Mouse (Mus musculus) CD8-positive naive resting alpha-beta T cell, adult 2 months (primary cell): Measurements from ENCODE around the gene Slit1.

Source experiments
- DNase-seq, 2 experiments: peaks; one replicate each; pipeline ENCODE4 v3.0.0; 2022; ENCODE audit warnings: low read depth in 2 of 2, low spot score in 2 of 2

Slit1 gene

GRCm38 (mm10) chr19:41724831-41725470 lies 18.5 kb downstream of the Slit1 start:
- DNase-seq, result no peak

DNA sequence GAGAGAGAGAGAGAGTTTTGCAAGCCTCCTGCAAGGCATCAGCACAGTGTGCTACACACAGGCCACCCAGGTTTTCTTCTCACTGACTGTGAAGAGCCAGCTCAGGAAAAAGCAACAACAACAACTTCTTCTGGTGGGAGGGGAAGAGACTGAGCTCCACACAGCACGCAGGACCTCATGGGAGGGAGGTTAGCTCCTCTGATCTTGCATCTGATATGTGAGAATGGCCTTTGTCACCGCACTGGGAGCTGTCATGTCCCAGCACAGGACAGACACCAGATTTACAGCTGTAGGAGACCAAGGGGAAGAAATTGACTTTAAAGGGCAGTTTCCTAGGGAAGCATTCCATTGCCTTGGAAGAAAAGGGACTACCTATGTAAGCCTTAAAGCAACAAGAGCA lies 20.1 kb downstream of the Slit1 start:
- no peak for DNase-seq

- DNase-seq, result no peak
These were observed 24.0 kb downstream of the Slit1 start for GRCm38 (mm10) chr19:41719436-41719835.

GRCm38 (mm10) chr19:41716233-41717218 lies 26.9 kb downstream of the Slit1 start:
- no peak for DNase-seq

GRCm38 (mm10) chr19:41714431-41714917 lies 29.0 kb downstream of the Slit1 start:
- no peak for DNase-seq

- no peak for DNase-seq
These were observed 30.6 kb downstream of the Slit1 start for GRCm38 (mm10) chr19:41712829-41713228.

- DNase-seq, result no peak
These were observed 31.8 kb downstream of the Slit1 start for GRCm38 (mm10) chr19:41711665-41712064.

DNA sequence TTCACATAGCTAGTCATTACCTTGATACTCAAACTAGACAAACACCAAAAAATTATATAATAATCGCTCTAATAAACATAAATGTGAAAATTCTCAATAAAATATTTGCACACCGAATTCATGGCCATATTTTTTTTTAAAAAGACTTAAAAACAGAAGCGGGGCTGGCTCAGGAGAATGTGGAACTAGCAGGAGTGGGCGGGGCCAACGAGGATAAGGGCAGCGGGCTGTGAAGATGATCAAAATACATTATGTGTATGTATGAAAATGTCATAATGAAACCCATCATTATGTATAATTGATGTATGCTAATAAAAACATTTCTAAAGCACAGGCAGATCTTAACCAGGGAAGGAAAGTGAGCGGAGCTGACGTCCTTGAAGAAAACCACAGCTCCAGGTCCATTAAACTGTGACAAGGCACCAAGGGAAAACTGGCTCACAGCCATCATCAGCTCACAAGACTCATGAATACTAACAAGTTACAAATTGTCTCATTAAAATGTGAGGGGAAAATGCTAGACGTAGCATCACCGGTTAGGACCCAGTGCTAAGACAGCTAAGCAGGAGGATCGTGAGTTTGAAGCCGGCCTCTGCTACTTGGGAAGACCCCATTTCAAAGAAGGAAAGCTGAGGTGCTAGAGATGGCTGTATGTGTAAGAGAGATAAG lies 33.8 kb downstream of the Slit1 start:
- DNase-seq, result no peak

- DNase-seq, result no peak
These were observed 35.6 kb downstream of the Slit1 start for GRCm38 (mm10) chr19:41707850-41708249.

DNA sequence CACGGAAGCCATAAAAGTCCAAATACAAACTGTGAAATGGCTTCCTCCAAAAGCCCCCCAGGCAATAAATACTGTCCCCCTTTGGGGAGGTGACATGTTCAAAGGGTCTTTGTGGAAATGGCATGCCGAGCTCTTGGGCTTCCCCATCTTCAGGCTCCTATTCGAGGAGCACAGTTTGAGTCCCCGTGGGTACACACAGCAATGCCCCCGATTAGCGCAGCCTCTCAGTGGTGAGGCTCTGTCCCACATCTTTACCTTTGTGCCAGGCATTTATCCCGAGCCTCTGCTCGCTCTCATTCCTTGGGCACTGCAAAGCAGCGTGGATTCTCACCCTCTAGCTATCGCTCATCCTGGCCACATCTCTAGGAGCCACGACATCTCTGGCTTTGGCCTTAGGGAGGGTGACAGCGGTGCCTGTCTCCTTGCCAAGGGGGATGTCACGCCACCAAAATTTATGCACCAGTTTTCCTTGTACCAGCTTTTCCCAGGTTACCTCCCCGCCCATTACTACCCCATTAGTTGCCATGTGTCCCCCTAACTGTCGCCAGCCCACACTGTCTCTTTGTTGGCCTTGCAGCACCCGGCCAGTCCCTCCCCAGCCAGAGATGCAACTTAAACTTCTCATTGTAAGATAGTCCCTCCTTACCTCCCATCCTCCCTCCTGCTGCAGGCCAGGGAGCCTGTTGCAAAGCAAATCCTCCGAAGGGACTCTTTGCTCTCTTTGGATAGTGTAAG lies 37.2 kb downstream of the Slit1 start:
- no peak for DNase-seq

GRCm38 (mm10) chr19:41705416-41705815 lies 38.0 kb downstream of the Slit1 start:
- no peak for DNase-seq

DNA sequence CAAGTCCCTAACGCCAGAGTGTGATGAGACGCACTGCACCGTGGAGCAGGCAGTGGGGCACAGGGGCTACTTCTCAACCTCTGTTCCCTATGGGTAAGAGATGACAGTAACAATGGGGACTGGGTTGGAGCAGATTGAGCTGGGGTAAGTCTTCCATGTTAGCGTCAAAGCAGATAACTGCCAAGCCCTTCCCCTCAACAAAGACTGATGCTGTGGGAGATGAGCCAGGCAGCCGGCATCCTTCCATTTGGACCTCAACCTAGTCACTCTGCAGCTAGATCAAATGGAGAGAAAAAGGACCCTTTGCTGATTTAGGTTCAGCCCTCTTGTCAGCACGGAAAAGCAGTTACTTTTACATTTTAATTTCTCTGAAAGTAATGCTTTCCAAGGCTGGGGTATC lies 40.8 kb downstream of the Slit1 start:
- DNase-seq, result no peak

DNA sequence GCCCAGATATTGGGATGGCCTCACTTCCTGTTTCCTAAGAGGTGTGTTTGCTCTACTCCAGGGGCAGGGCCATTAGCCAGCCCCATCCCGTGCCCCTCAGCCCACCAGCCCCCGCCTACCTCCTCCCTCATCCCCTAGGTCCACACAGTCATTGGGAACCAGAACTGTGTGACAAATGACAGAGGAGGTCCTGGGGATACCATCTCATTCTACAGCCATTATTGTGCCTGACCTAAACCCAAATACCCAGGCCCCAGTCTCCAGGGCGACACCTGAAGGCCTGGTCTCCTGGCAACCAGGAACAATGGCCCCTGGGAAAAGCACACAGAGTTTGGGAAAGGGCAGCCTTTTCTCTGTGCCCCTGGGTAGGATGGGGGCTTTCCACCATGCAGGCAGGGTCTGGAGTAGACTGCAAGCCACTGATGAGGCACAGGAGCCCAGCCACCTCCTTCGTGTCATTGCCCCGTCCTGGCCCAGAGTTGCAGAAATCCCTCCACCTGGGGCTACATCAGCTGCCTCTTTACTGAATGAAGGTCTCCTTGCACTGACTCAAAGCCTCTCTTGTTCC lies 44.5 kb downstream of the Slit1 start:
- no peak for DNase-seq

- no peak for DNase-seq
These were observed 45.5 kb downstream of the Slit1 start for GRCm38 (mm10) chr19:41697807-41698515.

- DNase-seq, result no peak
These were observed 46.2 kb downstream of the Slit1 start for GRCm38 (mm10) chr19:41697111-41697806.

- DNase-seq, result no peak
These were observed 47.0 kb downstream of the Slit1 start for GRCm38 (mm10) chr19:41696443-41696842.

DNA sequence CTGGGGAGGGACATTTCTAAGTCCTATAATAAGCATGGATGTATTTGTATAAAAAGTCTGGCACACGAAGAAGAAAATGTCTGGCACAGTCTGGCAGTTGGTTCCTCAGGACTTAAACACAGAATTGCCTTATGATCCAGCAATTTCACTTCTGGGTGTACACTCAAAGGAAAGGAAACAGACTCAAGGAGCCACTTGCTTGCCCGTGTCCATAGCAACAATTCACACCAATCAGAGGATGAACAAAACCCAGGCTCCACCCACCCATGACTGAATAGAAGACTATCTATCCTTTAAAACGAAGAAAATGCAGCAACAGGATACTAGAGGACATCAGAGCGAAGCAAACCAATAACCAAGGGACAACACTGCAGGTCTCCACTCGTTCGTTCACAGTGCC lies 48.4 kb downstream of the Slit1 start:
- no peak for DNase-seq

DNA sequence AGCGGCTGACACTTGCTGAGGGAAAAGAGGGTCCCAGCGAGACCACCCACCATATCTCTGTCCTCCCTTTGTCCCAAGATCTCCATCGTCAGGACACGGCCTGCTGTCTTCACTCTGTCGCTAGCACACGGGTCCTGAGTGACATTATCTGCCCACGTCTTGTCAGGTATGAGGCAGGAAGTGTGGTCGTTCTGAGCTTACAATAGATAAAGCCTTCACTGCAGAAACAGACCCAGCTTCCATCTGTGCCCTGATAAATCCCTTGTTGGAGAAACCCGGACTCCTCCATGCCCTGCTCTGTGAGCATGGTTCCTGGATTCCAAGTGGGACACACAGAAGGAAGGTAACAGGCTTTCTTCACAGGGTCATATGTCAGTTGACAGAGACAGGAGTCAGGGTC lies 48.9 kb downstream of the Slit1 start:
- no peak for DNase-seq

DNA sequence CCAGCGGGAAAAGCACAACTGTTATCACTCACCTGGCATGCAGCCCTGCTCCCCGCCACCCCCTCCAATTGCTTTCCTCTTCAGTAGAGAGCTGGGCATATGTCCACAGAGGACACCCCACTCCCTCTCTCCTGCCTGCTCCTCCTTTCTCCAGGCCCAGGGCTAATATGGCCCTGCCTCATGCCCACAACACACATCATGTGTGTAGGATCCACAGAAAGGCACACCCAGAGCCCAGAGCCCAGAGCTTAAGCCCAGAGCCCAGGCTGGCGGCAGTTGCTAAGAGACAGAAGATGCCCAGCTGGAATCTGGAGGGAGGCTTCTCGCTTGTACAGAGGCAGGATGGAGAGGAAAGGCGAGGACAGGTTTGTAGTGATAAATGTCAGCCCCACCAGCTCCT lies 49.7 kb downstream of the Slit1 start:
- no peak for DNase-seq
